Mouse (Mus musculus): Measurements from ENCODE around the gene Gsc2. TPM values are rescaled to one million over a fixed set of nuclear protein-coding genes. Genes with fewer than 3 reads are reported as not detected.
A peak's percentile ranks its signal among the peaks of the same experiment; 100 is the strongest.

The Gsc2 gene
- total RNA-seq, 2 experiments from 2014 or later: not detected

GRCm38 (mm10) chr16:17922163-17922538 is 7.3 kb upstream of the Gsc2 start:
- DNase-seq: no peak

- peak; percentile 97 for DNase-seq
These were observed 6.7 kb upstream of the Gsc2 start for GRCm38 (mm10) chr16:17921325-17922162.

- no peak for DNase-seq
These were observed 5.7 kb upstream of the Gsc2 start for GRCm38 (mm10) chr16:17920586-17920985.

GRCm38 (mm10) chr16:17911052-17911595 is 3.7 kb downstream of the Gsc2 start, which contains the start of gene Ess2:
Gene Ess2, minus strand, starts transcription at chr16:17911348.
- peak; percentile 90 for DNase-seq

- no peak for DNase-seq
These were observed 16.4 kb downstream of the Gsc2 start, which contains the start of the genes Dgcr2 and Tssk2 for GRCm38 (mm10) chr16:17898462-17898861. Gene Dgcr2, minus strand, starts transcription at chr16:17898562. Gene Tssk2, plus strand, starts transcription at chr16:17898637.

- no peak for DNase-seq
These were observed 18.8 kb downstream of the Gsc2 start for GRCm38 (mm10) chr16:17896091-17896490.

GRCm38 (mm10) chr16:17893923-17894322 is 20.9 kb downstream of the Gsc2 start, which contains the start of gene Tssk1:
Gene Tssk1, plus strand, starts transcription at chr16:17894223.
- DNase-seq: no peak

- peak; percentile 60 for DNase-seq
These were observed 22.3 kb downstream of the Gsc2 start for GRCm38 (mm10) chr16:17892606-17893005.

- peak; percentile 99 for DNase-seq
These were observed 23.3 kb downstream of the Gsc2 start, which contains the start of gene Gm20518 for GRCm38 (mm10) chr16:17891567-17891959. Gene Gm20518, minus strand, starts transcription at chr16:17891671.

- DNase-seq: peak; percentile 92
These were observed 23.8 kb downstream of the Gsc2 start for GRCm38 (mm10) chr16:17890917-17891566.

- no peak for DNase-seq
These were observed 24.5 kb downstream of the Gsc2 start for GRCm38 (mm10) chr16:17890342-17890727.

GRCm38 (mm10) chr16:17889689-17890341 is 25.0 kb downstream of the Gsc2 start:
- DNase-seq: no peak

- no peak for DNase-seq
These were observed 30.7 kb downstream of the Gsc2 start for GRCm38 (mm10) chr16:17884116-17884515.

- DNase-seq: no peak
These were observed 32.7 kb downstream of the Gsc2 start for GRCm38 (mm10) chr16:17882196-17882595.

- no peak for DNase-seq
These were observed 35.3 kb downstream of the Gsc2 start for GRCm38 (mm10) chr16:17879571-17879970.

- no peak for DNase-seq
These were observed 38.8 kb downstream of the Gsc2 start for GRCm38 (mm10) chr16:17876096-17876495.

- no peak for DNase-seq
These were observed 39.7 kb downstream of the Gsc2 start for GRCm38 (mm10) chr16:17875174-17875573.

GRCm38 (mm10) chr16:17872995-17873394 is 41.9 kb downstream of the Gsc2 start:
- DNase-seq: no peak

GRCm38 (mm10) chr16:17871248-17871647 is 43.6 kb downstream of the Gsc2 start:
- DNase-seq: no peak

- no peak for DNase-seq
These were observed 49.1 kb downstream of the Gsc2 start for GRCm38 (mm10) chr16:17865770-17866169.

GRCm38 (mm10) chr16:17865293-17865692 is 49.6 kb downstream of the Gsc2 start:
- DNase-seq: no peak
